Mouse (Mus musculus): ENCODE measurements around the gene Atcay. TPM values are rescaled to one million over a fixed set of nuclear protein-coding genes. Genes with fewer than 3 reads are reported as not detected.

Gene Atcay
- polyA plus RNA-seq, 1 experiment from 2014 or later, result not detected

DNA sequence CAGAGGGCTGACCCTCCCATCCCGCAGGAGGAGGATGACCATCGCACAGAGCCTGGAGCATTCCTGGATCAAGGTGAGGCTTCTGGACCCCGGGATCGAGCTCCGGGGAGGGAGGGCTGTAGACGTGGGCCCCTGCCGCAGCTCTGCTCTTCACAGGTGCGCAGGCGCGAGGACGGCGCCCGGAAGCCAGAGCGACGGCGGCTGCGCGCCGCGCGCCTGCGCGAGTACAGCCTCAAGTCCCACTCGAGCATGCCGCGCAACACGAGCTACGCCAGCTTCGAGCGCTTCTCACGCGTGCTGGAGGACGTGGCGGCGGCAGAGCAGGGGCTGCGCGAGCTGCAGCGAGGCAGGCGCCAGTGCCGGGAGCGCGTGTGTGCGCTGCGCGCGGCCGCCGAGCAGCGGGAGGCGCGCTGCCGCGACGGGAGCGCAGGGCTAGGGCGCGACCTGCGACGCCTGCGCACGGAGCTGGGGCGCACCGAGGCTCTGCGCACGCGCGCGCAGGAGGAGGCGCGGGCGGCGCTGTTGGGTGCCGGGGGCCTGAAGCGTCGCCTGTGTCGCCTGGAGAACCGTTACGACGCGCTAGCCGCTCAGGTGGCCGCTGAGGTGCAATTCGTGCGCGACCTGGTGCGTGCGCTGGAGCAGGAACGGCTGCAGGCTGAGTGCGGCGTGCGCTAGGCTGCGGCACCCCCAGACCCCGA, 38.2 kb downstream of the Atcay start:
- H3K27ac ChIP-seq (ENCODE audit: low read length), result peak overlapping the region; percentile 86
- H3K36me3 ChIP-seq (ENCODE audit: insufficient read depth, low read length), result peaks cover 13% of the 10 kb centered on the region; the same call in 1 of the 2 replicates
- DNase-seq (ENCODE audit: low spot score) (peak; percentile 91), ATAC-seq (peak; percentile 88)
- no peak for TF ChIP-seq EP300 (IDR thresholded peaks at IDR 0.05)
- peak; percentile 36 for TF ChIP-seq CTCF (IDR thresholded peaks at IDR 0.05)
- peak overlapping the region; percentile 85 for H3K4me2 ChIP-seq (replicated peaks; ENCODE audit: low read depth, low read length)
- H3K9me3 ChIP-seq (ENCODE audit: low read length), result no peaks in the 10 kb centered on the region
- WGBS, result 1% methylated on average over 85 of the region's 93 CpGs
- H3K27me3 ChIP-seq (replicated peaks; ENCODE audit: insufficient read depth, low read length), result peaks cover 9% of the 10 kb centered on the region; the same call in 1 of the 2 replicates
- H3K9ac ChIP-seq (replicated peaks; ENCODE audit: low read depth), result peak overlapping the region; percentile 26; the same call in 1 of the 2 replicates
- H3K4me3 ChIP-seq (ENCODE audit: low read depth, low read length), result peak overlapping the region; percentile 60
- H3K4me1 ChIP-seq (ENCODE audit: insufficient read depth, low read depth, low read length), result peaks cover 9% of the 10 kb centered on the region; the same call in 1 of the 2 replicates

- peak; percentile 14 for ATAC-seq
- no peak for TF ChIP-seq EP300 (IDR thresholded peaks at IDR 0.05)
- TF ChIP-seq CTCF (IDR thresholded peaks at IDR 0.05), result no peak
- Histone ChIP-seq H3K4me1 (ENCODE audit: insufficient read depth, low read depth, low read length) (peaks cover 9% of the 10 kb centered on the region; the same call in 1 of the 2 replicates), H3K4me3 (ENCODE audit: low read depth, low read length) (peak overlapping the region; percentile 60; the same call in 1 of the 2 replicates), H3K4me2 (replicated peaks; ENCODE audit: low read depth, low read length) (peak overlapping the region; percentile 85; the same call in 1 of the 2 replicates), H3K27me3 (replicated peaks; ENCODE audit: insufficient read depth, low read length) (peaks cover 9% of the 10 kb centered on the region; the same call in 1 of the 2 replicates), H3K36me3 (ENCODE audit: insufficient read depth, low read length) (peaks cover 13% of the 10 kb centered on the region; the same call in 1 of the 2 replicates), H3K9me3 (ENCODE audit: low read length) (no peaks in the 10 kb centered on the region), H3K9ac (replicated peaks; ENCODE audit: low read depth) (peak overlapping the region; percentile 26; the same call in 1 of the 2 replicates), H3K27ac (ENCODE audit: low read length) (peak overlapping the region; percentile 86)
- DNase-seq (ENCODE audit: low spot score), result peak; percentile 33
- 57% methylated on average over 18 of the region's 18 CpGs for WGBS
Observed at GRCm38 (mm10) chr10:81191342-81191982, 39.2 kb downstream of the Atcay start.

GRCm38 (mm10) chr10:81190912-81191321, 39.7 kb downstream of the Atcay start:
- Histone ChIP-seq H3K9ac (replicated peaks; ENCODE audit: low read depth) (no peak overlapping the region), H3K4me2 (replicated peaks; ENCODE audit: low read depth, low read length) (no peak overlapping the region), H3K4me3 (ENCODE audit: low read depth, low read length) (no peak overlapping the region), H3K27ac (ENCODE audit: low read length) (peak overlapping the region; percentile 20; the same call in 1 of the 2 replicates), H3K27me3 (replicated peaks; ENCODE audit: insufficient read depth, low read length) (peaks cover 9% of the 10 kb centered on the region; the same call in 1 of the 2 replicates), H3K9me3 (ENCODE audit: low read length) (no peaks in the 10 kb centered on the region), H3K36me3 (ENCODE audit: insufficient read depth, low read length) (peaks cover 13% of the 10 kb centered on the region; the same call in 1 of the 2 replicates), H3K4me1 (ENCODE audit: insufficient read depth, low read depth, low read length) (peaks cover 9% of the 10 kb centered on the region; the same call in 1 of the 2 replicates)
- ATAC-seq (peak; percentile 17; the same call in 1 of the 2 replicates), DNase-seq (ENCODE audit: low spot score) (no peak)
- TF ChIP-seq EP300 (IDR thresholded peaks at IDR 0.05) (no peak), CTCF (IDR thresholded peaks at IDR 0.05) (peak; percentile 60)
- 60% methylated on average over 6 of the region's 6 CpGs for WGBS

- Histone ChIP-seq H3K4me1 (ENCODE audit: insufficient read depth, low read depth, low read length) (peaks cover 9% of the 10 kb centered on the region; the same call in 1 of the 2 replicates), H3K4me3 (ENCODE audit: low read depth, low read length) (no peak overlapping the region), H3K27me3 (replicated peaks; ENCODE audit: insufficient read depth, low read length) (peaks cover 7% of the 10 kb centered on the region; the same call in 1 of the 2 replicates), H3K36me3 (ENCODE audit: insufficient read depth, low read length) (peaks cover 13% of the 10 kb centered on the region; the same call in 1 of the 2 replicates), H3K4me2 (replicated peaks; ENCODE audit: low read depth, low read length) (no peak overlapping the region), H3K9me3 (ENCODE audit: low read length) (no peaks in the 10 kb centered on the region), H3K9ac (replicated peaks; ENCODE audit: low read depth) (no peak overlapping the region), H3K27ac (ENCODE audit: low read length) (peak overlapping the region; percentile 20; the same call in 1 of the 2 replicates)
- WGBS, result 70% methylated on average over 31 of the region's 31 CpGs
- TF ChIP-seq EP300 (IDR thresholded peaks at IDR 0.05), result no peak
- peak; percentile 73 for TF ChIP-seq CTCF (IDR thresholded peaks at IDR 0.05)
- ATAC-seq (no peak), DNase-seq (ENCODE audit: low spot score) (peak; percentile 42)
Observed at GRCm38 (mm10) chr10:81190236-81190911, 40.3 kb downstream of the Atcay start.

- no peak for DNase-seq (ENCODE audit: low spot score)
- no peak overlapping the region for H3K9ac ChIP-seq (replicated peaks; ENCODE audit: low read depth)
- H3K27ac ChIP-seq (ENCODE audit: low read length), result no peak overlapping the region
- TF ChIP-seq CTCF (IDR thresholded peaks at IDR 0.05) (no peak), EP300 (IDR thresholded peaks at IDR 0.05) (no peak)
- H3K4me3 ChIP-seq (ENCODE audit: low read depth, low read length), result no peak overlapping the region
- H3K9me3 ChIP-seq (ENCODE audit: low read length), result no peaks in the 10 kb centered on the region
- no peak overlapping the region for H3K4me2 ChIP-seq (replicated peaks; ENCODE audit: low read depth, low read length)
- WGBS, result 78% methylated on average over 26 of the region's 26 CpGs
- H3K36me3 ChIP-seq (ENCODE audit: insufficient read depth, low read length), result peaks cover 13% of the 10 kb centered on the region; the same call in 1 of the 2 replicates
- H3K27me3 ChIP-seq (replicated peaks; ENCODE audit: insufficient read depth, low read length), result 0 out of 2 replicates have a peak, but pooled peaks cover 3% of the 10 kb centered on the region
- peaks cover 9% of the 10 kb centered on the region; the same call in 1 of the 2 replicates for H3K4me1 ChIP-seq (ENCODE audit: insufficient read depth, low read depth, low read length)
- ATAC-seq, result no peak
Observed at GRCm38 (mm10) chr10:81189821-81190220, 40.8 kb downstream of the Atcay start.

Data from lung, postnatal 0 days (tissue).